11 mouse cellular contexts compared by ENCODE assay signal in the genomic region with DNA sequence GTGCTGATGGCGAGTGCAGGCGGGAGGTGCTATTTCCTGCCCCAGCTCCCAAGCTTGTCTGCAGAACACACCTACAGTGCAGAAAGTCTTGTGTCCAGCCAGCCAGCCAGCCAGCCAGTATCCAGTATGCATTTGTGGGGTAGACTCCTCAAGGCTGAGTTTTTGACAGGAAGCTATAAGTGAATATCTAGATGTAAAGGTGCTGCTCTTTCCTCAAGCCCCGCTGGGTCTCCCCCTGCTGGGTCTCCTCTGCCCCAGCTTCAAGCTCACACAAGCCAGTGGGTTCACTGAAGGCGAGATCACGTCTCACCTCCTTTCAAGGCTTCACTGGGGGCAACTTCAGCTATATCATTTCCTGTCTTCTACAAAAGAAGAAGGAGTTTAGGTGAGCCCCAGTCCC. TPM values are rescaled to one million over a fixed set of nuclear protein-coding genes. Genes with fewer than 3 reads are reported as not detected.
DNase-seq lines count a peak whose midpoint lies in the region; ATAC-seq lines count a peak whose summit lies in the region.
"Had no signal": no experiment of that assay in that cellular context is flagged by ENCODE, and none has a peak within 500 bp of the region (broad histone marks: within the 10 kb centered on the region; RNA-seq: fewer than 3 reads in every experiment).

No protein-coding gene starts in this region.

- peaks cover 35% of the 10 kb centered on the region for H3K27me3 ChIP-seq in forebrain, embryonic 10.5 days (ENCODE audit: poor library complexity, severe bottlenecking)
- no peaks in the 10 kb centered on the region for H3K27me3 ChIP-seq in forebrain, embryonic 16.5 days (replicated peaks; ENCODE audit: control insufficient read depth, insufficient read depth, low read length)
- no peaks in the 10 kb centered on the region for H3K27me3 ChIP-seq in hindbrain, embryonic 14.5 days (ENCODE audit: control insufficient read depth, insufficient read depth, low read length)
- H3K27me3 ChIP-seq in midbrain, embryonic 12.5 days = peaks cover 23% of the 10 kb centered on the region

- H3K4me3 ChIP-seq in forebrain, embryonic 10.5 days = peak overlapping the region; percentile 24; the same call in 1 of the 2 replicates
- H3K4me3 ChIP-seq in forebrain, embryonic 16.5 days (replicated peaks; ENCODE audit: low read length) = no peak overlapping the region
- no peak overlapping the region for H3K4me3 ChIP-seq in hindbrain, embryonic 14.5 days (replicated peaks; ENCODE audit: low read length)
- peak overlapping the region; percentile 23; the same call in 1 of the 2 replicates for H3K4me3 ChIP-seq in midbrain, embryonic 12.5 days

- no peak for ATAC-seq in forebrain, embryonic 16.5 days
- ATAC-seq in hindbrain, embryonic 14.5 days (ENCODE audit: low FRiP score) = no peak
- ATAC-seq in midbrain, embryonic 12.5 days (ENCODE audit: low FRiP score, low read depth) = no peak

- peaks cover 2% of the 10 kb centered on the region for H3K36me3 ChIP-seq in forebrain, embryonic 10.5 days (replicated peaks)
- H3K36me3 ChIP-seq in forebrain, embryonic 16.5 days (ENCODE audit: control insufficient read depth, insufficient read depth) = no peaks in the 10 kb centered on the region
- no peaks in the 10 kb centered on the region for H3K36me3 ChIP-seq in hindbrain, embryonic 14.5 days (replicated peaks; ENCODE audit: control insufficient read depth, insufficient read depth)
- peaks cover 2% of the 10 kb centered on the region; the same call in 1 of the 2 replicates for H3K36me3 ChIP-seq in midbrain, embryonic 12.5 days

- no peaks in the 10 kb centered on the region for H3K9me3 ChIP-seq in forebrain, embryonic 10.5 days
- no peaks in the 10 kb centered on the region for H3K9me3 ChIP-seq in forebrain, embryonic 16.5 days (ENCODE audit: control insufficient read depth, low read length)
- H3K9me3 ChIP-seq in hindbrain, embryonic 14.5 days (ENCODE audit: control insufficient read depth, low read length) = no peaks in the 10 kb centered on the region
- H3K9me3 ChIP-seq in midbrain, embryonic 12.5 days = no peaks in the 10 kb centered on the region

- H3K4me2 ChIP-seq in forebrain, embryonic 16.5 days (ENCODE audit: low read length) = no peak overlapping the region; the same call in 1 of the 2 replicates
- H3K4me2 ChIP-seq in hindbrain, embryonic 14.5 days (replicated peaks) = peak overlapping the region; percentile 11; the same call in 1 of the 2 replicates
- peak overlapping the region; percentile 49 for H3K4me2 ChIP-seq in midbrain, embryonic 12.5 days (replicated peaks)

- H3K9ac ChIP-seq in forebrain, embryonic 16.5 days (replicated peaks; ENCODE audit: low read depth, low read length) = no peak overlapping the region
- H3K9ac ChIP-seq in hindbrain, embryonic 14.5 days = no peak overlapping the region
- peak overlapping the region; percentile 53; the same call in 1 of the 2 replicates for H3K9ac ChIP-seq in midbrain, embryonic 12.5 days (replicated peaks)

- intact Hi-C loops in left cerebral cortex, postnatal 10 days (cut with DNase I) = no loop called here

- peak overlapping the region; percentile 74 for H3K27ac ChIP-seq in forebrain, embryonic 10.5 days
- no peak overlapping the region for H3K27ac ChIP-seq in forebrain, embryonic 16.5 days (ENCODE audit: low read length)
- no peak overlapping the region for H3K27ac ChIP-seq in hindbrain, embryonic 14.5 days
- H3K27ac ChIP-seq in midbrain, embryonic 12.5 days (replicated peaks) = peak overlapping the region; percentile 35

- no peak for DNase-seq in forebrain, embryonic 10.5 days (ENCODE audit: extremely low spot score, low spot score)
- peak; percentile 25 to 33 for DNase-seq in B cell, adult 2 months
- DNase-seq in hindbrain, embryonic 14.5 days (ENCODE audit: low spot score) = no peak
- no peak for DNase-seq in embryo, embryonic 9.5 days (ENCODE audit: extremely low spot score)
- no peak for DNase-seq in adrenal gland, postnatal 14 days
- DNase-seq in left cerebral cortex, postnatal 10 days (ENCODE audit: extremely low spot score in 1 of 2, low spot score in 2 of 2) = no peak
- DNase-seq: adrenal gland, adult 2 months; right cerebral cortex, postnatal 14 days had no signal

- 50% methylated on average over 5 of the region's 5 CpGs for WGBS in forebrain, embryonic 10.5 days
- WGBS in forebrain, embryonic 16.5 days = 53% methylated on average over 5 of the region's 5 CpGs
- WGBS in hindbrain, embryonic 14.5 days = 40% methylated on average over 5 of the region's 5 CpGs
- 45% methylated on average over 5 of the region's 5 CpGs for WGBS in midbrain, embryonic 12.5 days

- H3K4me1 ChIP-seq in forebrain, embryonic 10.5 days = peaks cover 37% of the 10 kb centered on the region
- H3K4me1 ChIP-seq in forebrain, embryonic 16.5 days (replicated peaks; ENCODE audit: control insufficient read depth, insufficient read depth, low read length) = peaks cover 18% of the 10 kb centered on the region
- peaks cover 11% of the 10 kb centered on the region for H3K4me1 ChIP-seq in hindbrain, embryonic 14.5 days (replicated peaks; ENCODE audit: control insufficient read depth, insufficient read depth, low read length)
- H3K4me1 ChIP-seq in midbrain, embryonic 12.5 days = peaks cover 25% of the 10 kb centered on the region

RNA-seq across cellular contexts. Expression of gene Supt4a, which starts 3.0 kb away (rescaled TPM):
- polyA plus RNA-seq in forebrain, embryonic 10.5 days (2016; fragmentation: Nextera tagmentation; extraction: Ambion mirVana) = 153 and 160 TPM in 2 replicates
- polyA plus RNA-seq in forebrain, embryonic 16.5 days (2015; fragmentation: Nextera tagmentation; extraction: Ambion mirVana) = 133 and 147 TPM in 2 replicates
- polyA plus RNA-seq in hindbrain, embryonic 14.5 days (2014; fragmentation: Nextera tagmentation; extraction: Ambion mirVana) = 137 and 152 TPM in 2 replicates
- 139 and 145 TPM in 2 replicates for polyA plus RNA-seq in midbrain, embryonic 12.5 days (2016; fragmentation: Nextera tagmentation; extraction: Ambion mirVana)
- total RNA-seq in adrenal gland, postnatal 14 days (2021) = 56.5 and 74.2 TPM in 2 replicates
- 10 to 100 TPM; 48.5 to 57.1 TPM for total RNA-seq in left cerebral cortex, postnatal 10 days (2021)

RNA-seq across cellular contexts. Expression of gene Tspoap1, which starts 26.0 kb away (rescaled TPM):
- polyA plus RNA-seq in forebrain, embryonic 10.5 days (2016; fragmentation: Nextera tagmentation; extraction: Ambion mirVana) = 11.0 and 11.1 TPM in 2 replicates
- 26.4 and 47.4 TPM in 2 replicates for polyA plus RNA-seq in forebrain, embryonic 16.5 days (2015; fragmentation: Nextera tagmentation; extraction: Ambion mirVana)
- polyA plus RNA-seq in hindbrain, embryonic 14.5 days (2014; fragmentation: Nextera tagmentation; extraction: Ambion mirVana) = 43.8 and 46.9 TPM in 2 replicates
- polyA plus RNA-seq in midbrain, embryonic 12.5 days (2016; fragmentation: Nextera tagmentation; extraction: Ambion mirVana) = 40.6 and 43.5 TPM in 2 replicates
- 2.8 and 3.9 TPM in 2 replicates for total RNA-seq in adrenal gland, postnatal 14 days (2021)
- total RNA-seq in left cerebral cortex, postnatal 10 days (2021) = 100 to 1,000 TPM; 148 to 150 TPM

RNA-seq across cellular contexts. Expression of gene Mpo, which starts 59.0 kb away (rescaled TPM):
- polyA plus RNA-seq in forebrain, embryonic 10.5 days (2016; fragmentation: Nextera tagmentation; extraction: Ambion mirVana) = 4.5 and 5.1 TPM in 2 replicates
- polyA plus RNA-seq in forebrain, embryonic 16.5 days (2015; fragmentation: Nextera tagmentation; extraction: Ambion mirVana) = 0.29 and 0.80 TPM in 2 replicates
- 0.22 and 0.88 TPM in 2 replicates for polyA plus RNA-seq in hindbrain, embryonic 14.5 days (2014; fragmentation: Nextera tagmentation; extraction: Ambion mirVana)
- 0.97 and 1.2 TPM in 2 replicates for polyA plus RNA-seq in midbrain, embryonic 12.5 days (2016; fragmentation: Nextera tagmentation; extraction: Ambion mirVana)
- total RNA-seq in adrenal gland, postnatal 14 days (2021) = 0.64 and 1.4 TPM in 2 replicates
- not detected for total RNA-seq in left cerebral cortex, postnatal 10 days (2021)
- total RNA-seq: left cerebral cortex, postnatal 14 days had no signal
- polyA plus RNA-seq: adrenal gland, adult 2 months had no signal

Comparison
In these comparisons a context has a peak if more than half of its experiments do, and no peak if none do; other contexts are left out.
1. H3K27ac ChIP-seq: peak in forebrain, embryonic 10.5 days (single experiment) and midbrain, embryonic 12.5 days (single experiment); none in forebrain, embryonic 16.5 days (single experiment) and hindbrain, embryonic 14.5 days (single experiment).
2. H3K4me3 ChIP-seq: peak in forebrain, embryonic 10.5 days (single experiment) and midbrain, embryonic 12.5 days (single experiment); none in forebrain, embryonic 16.5 days (single experiment) and hindbrain, embryonic 14.5 days (single experiment).
3. DNase-seq: peak in B cell, adult 2 months (2 of 2); none in forebrain, embryonic 10.5 days (single experiment), hindbrain, embryonic 14.5 days (single experiment), embryo, embryonic 9.5 days (single experiment), adrenal gland, postnatal 14 days (single experiment) and left cerebral cortex, postnatal 10 days (0 of 2).